Mouse (Mus musculus) megakaryocyte, embryonic 14.5 days (primary cell): ENCODE measurements around the gene Cacna1b. TPM values are rescaled to one million over a fixed set of nuclear protein-coding genes. Genes with fewer than 3 reads are reported as not detected.

Experiments used
- H3K27me3 ChIP-seq: replicated peaks from 2 replicates; pipeline ENCODE3; 2012; ENCODE audit warnings: inconsistent platforms
- H3K36me3 ChIP-seq: replicated peaks from 2 replicates; pipeline ENCODE3; 2012; ENCODE audit warnings: low read length, inconsistent platforms, mixed read lengths
- H3K4me1 ChIP-seq: 2 replicates; pipeline ENCODE4 v1.6.1; 2012; ENCODE audit warnings: inconsistent platforms
- H3K4me3 ChIP-seq: replicated peaks from 2 replicates; pipeline ENCODE3; 2012; ENCODE audit warnings: moderate library complexity, mild to moderate bottlenecking, inconsistent platforms
- H3K9me3 ChIP-seq: 2 replicates; pipeline ENCODE4 v1.6.1; 2012; ENCODE audit warnings: inconsistent platforms
- FLI1 ChIP-seq: IDR thresholded peaks from 2 replicates; pipeline ENCODE4 v1.6.1; 2012; ENCODE audit warnings: low read length, inconsistent platforms, mixed read lengths
- GATA1 ChIP-seq: IDR thresholded peaks from 3 replicates; pipeline ENCODE4 v1.6.1; 2012; ENCODE audit warnings: mixed read lengths, low read length, inconsistent platforms, borderline replicate concordance
- polyA plus RNA-seq: library from polyadenylated mRNA; stranded (reverse); fragments of >175 nt; gene quantifications from 2 replicates; pipeline ENCODE4 v1.2.3, GENCODE M21; 2012; ENCODE audit warnings: low replicate concordance; ENCODE audit not compliant: insufficient read depth

Cacna1b gene
- polyA plus RNA-seq, 1 experiment: 0.06 TPM

GRCm38 (mm10) chr2:24725865-24726264 is 37.1 kb downstream of the Cacna1b start:
- Histone ChIP-seq H3K4me3 (no peak overlapping the region), H3K36me3 (no peaks in the 10 kb centered on the region), H3K27me3 (peaks cover 20% of the 10 kb centered on the region), H3K4me1 (peaks cover 7% of the 10 kb centered on the region; the same call in 1 of the 2 replicates), H3K9me3 (peaks cover 4% of the 10 kb centered on the region)
- TF ChIP-seq FLI1: no peak
- no peak for TF ChIP-seq GATA1

GRCm38 (mm10) chr2:24719645-24720379 is 43.1 kb downstream of the Cacna1b start:
- Histone ChIP-seq H3K9me3 (peaks cover 13% of the 10 kb centered on the region), H3K36me3 (no peaks in the 10 kb centered on the region), H3K4me3 (no peak overlapping the region), H3K27me3 (peaks cover 33% of the 10 kb centered on the region), H3K4me1 (no peaks in the 10 kb centered on the region)
- TF ChIP-seq FLI1 (no peak), GATA1 (no peak)

DNA sequence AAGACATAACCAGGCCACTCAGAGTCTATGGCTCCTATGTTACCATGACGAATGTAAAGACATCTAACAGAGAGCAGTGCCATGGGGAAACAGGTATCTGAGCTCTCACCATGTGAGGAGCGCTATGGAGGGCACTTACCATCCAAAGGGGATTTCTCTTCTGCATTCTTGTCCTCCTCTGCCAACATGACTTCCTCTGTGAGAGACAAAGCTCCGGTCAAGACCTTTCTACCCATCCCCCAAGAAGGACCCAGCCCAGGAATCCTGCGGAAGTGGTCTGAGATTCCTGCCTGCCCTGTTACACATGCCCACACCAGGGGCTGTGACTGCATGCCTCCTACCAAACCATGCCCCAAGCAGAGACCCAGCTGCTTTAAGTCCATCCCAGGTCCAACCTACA is 44.0 kb downstream of the Cacna1b start:
- H3K27me3 ChIP-seq: peaks cover 31% of the 10 kb centered on the region
- H3K4me3 ChIP-seq: no peak overlapping the region
- H3K4me1 ChIP-seq: no peaks in the 10 kb centered on the region
- TF ChIP-seq FLI1 (no peak), GATA1 (no peak)
- H3K9me3 ChIP-seq: peaks cover 13% of the 10 kb centered on the region
- no peaks in the 10 kb centered on the region for H3K36me3 ChIP-seq

GRCm38 (mm10) chr2:24717963-24718362 is 45.0 kb downstream of the Cacna1b start:
- no peak for TF ChIP-seq FLI1
- TF ChIP-seq GATA1: no peak
- Histone ChIP-seq H3K27me3 (peaks cover 34% of the 10 kb centered on the region), H3K4me3 (no peak overlapping the region), H3K36me3 (no peaks in the 10 kb centered on the region), H3K4me1 (no peaks in the 10 kb centered on the region), H3K9me3 (peaks cover 13% of the 10 kb centered on the region)

DNA sequence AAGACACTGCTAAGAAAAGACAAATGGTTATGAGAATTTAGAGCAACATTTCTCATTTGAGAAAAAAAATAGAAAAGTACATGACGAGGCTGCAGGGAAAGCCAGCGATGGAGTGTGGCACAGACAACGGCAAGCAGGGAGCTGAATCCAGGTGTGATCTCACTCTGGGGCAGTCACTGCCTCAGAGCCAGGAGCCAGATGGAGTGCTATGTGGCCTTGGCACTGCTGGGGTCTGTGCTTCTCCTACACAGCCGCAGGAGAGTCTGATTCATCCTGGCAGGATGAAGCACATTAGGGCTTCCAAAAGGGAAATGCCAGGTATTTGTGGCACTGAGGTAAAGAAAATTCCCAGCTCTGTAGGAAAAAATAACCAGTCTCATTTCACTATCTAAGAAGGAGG is 45.5 kb downstream of the Cacna1b start:
- peaks cover 32% of the 10 kb centered on the region for H3K27me3 ChIP-seq
- TF ChIP-seq GATA1 (no peak), FLI1 (no peak)
- peaks cover 13% of the 10 kb centered on the region for H3K9me3 ChIP-seq
- no peak overlapping the region for H3K4me3 ChIP-seq
- H3K36me3 ChIP-seq: no peaks in the 10 kb centered on the region
- no peaks in the 10 kb centered on the region for H3K4me1 ChIP-seq

DNA sequence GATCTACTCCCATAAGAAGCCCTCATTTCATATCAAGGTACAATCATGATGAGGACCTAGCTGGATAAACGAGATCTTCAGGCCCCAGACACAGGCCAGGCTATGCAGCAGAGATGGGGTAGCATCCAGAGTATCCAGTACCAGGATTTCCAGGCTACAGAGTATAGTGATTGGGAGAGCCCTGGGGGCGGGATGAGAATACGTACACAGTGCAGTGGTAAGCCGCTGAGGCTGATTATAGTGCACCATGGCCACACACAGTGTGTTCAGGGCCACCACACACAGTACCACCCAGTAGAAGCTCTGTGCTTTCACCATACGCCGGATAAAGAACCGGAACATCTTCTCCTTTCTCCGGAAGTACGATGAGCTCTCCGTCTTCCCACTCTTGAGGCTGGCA is 57.0 kb downstream of the Cacna1b start:
- peaks cover 8% of the 10 kb centered on the region for H3K9me3 ChIP-seq
- no peaks in the 10 kb centered on the region for H3K4me1 ChIP-seq
- TF ChIP-seq FLI1 (no peak), GATA1 (no peak)
- no peaks in the 10 kb centered on the region for H3K36me3 ChIP-seq
- no peak overlapping the region for H3K4me3 ChIP-seq
- peaks cover 20% of the 10 kb centered on the region for H3K27me3 ChIP-seq

- no peaks in the 10 kb centered on the region for H3K36me3 ChIP-seq
- TF ChIP-seq GATA1: no peak
- no peak for TF ChIP-seq FLI1
- no peak overlapping the region for H3K4me3 ChIP-seq
- H3K9me3 ChIP-seq: no peaks in the 10 kb centered on the region
- H3K4me1 ChIP-seq: no peaks in the 10 kb centered on the region
- peaks cover 24% of the 10 kb centered on the region for H3K27me3 ChIP-seq
Measured at GRCm38 (mm10) chr2:24702208-24702957, 60.6 kb downstream of the Cacna1b start.

- Histone ChIP-seq H3K36me3 (no peaks in the 10 kb centered on the region), H3K9me3 (no peaks in the 10 kb centered on the region)
Measured at GRCm38 (mm10) chr2:24697281-24697980, 65.5 kb downstream of the Cacna1b start.

GRCm38 (mm10) chr2:24692371-24692770 is 70.6 kb downstream of the Cacna1b start:
- Histone ChIP-seq H3K27me3 (peaks cover 16% of the 10 kb centered on the region), H3K9me3 (no peaks in the 10 kb centered on the region), H3K36me3 (no peaks in the 10 kb centered on the region), H3K4me1 (no peaks in the 10 kb centered on the region), H3K4me3 (no peak overlapping the region)
- TF ChIP-seq FLI1: no peak
- no peak for TF ChIP-seq GATA1

More at GRCm38 (mm10) chr2:24697281-24697980, 65.5 kb downstream of the Cacna1b start:
- TF ChIP-seq GATA1 (no peak), FLI1 (no peak)
- no peaks in the 10 kb centered on the region for H3K4me1 ChIP-seq
- peaks cover 21% of the 10 kb centered on the region for H3K27me3 ChIP-seq
- H3K4me3 ChIP-seq: no peak overlapping the region
